Mouse (Mus musculus): ENCODE data around the gene Cnot6l.

The Cnot6l gene

GRCm38 (mm10) chr5:96161263-96161577, 2.8 kb downstream of the Cnot6l start:
- DNase-seq = no peak

- peak; percentile 13 to 31 for DNase-seq
These were observed 3.3 kb downstream of the Cnot6l start for GRCm38 (mm10) chr5:96160467-96161262.

- no peak for DNase-seq
These were observed 21.6 kb downstream of the Cnot6l start for GRCm38 (mm10) chr5:96142351-96142750.

- no peak for DNase-seq
These were observed 33.3 kb downstream of the Cnot6l start for GRCm38 (mm10) chr5:96130683-96131082.

- no peak for DNase-seq
These were observed 37.1 kb downstream of the Cnot6l start for GRCm38 (mm10) chr5:96126856-96127255.

GRCm38 (mm10) chr5:96114943-96115342, 49.0 kb downstream of the Cnot6l start:
- DNase-seq = no peak

GRCm38 (mm10) chr5:96104644-96105043, 59.3 kb downstream of the Cnot6l start:
- no peak for DNase-seq

- no peak for DNase-seq
These were observed 72.5 kb downstream of the Cnot6l start for GRCm38 (mm10) chr5:96091468-96091867.

GRCm38 (mm10) chr5:96085324-96085723, 78.6 kb downstream of the Cnot6l start:
- no peak for DNase-seq

- no peak for DNase-seq
These were observed 84.9 kb downstream of the Cnot6l start for GRCm38 (mm10) chr5:96079026-96079425.

GRCm38 (mm10) chr5:96065591-96065990, 98.4 kb downstream of the Cnot6l start:
- no peak for DNase-seq

GRCm38 (mm10) chr5:96042492-96042891, 121.5 kb downstream of the Cnot6l start:
- DNase-seq = no peak

- DNase-seq = no peak
These were observed 122.4 kb downstream of the Cnot6l start for GRCm38 (mm10) chr5:96041507-96042104.

GRCm38 (mm10) chr5:96039188-96039840, 124.7 kb downstream of the Cnot6l start:
- DNase-seq = no peak

- no peak for DNase-seq
These were observed 126.3 kb downstream of the Cnot6l start for GRCm38 (mm10) chr5:96037684-96038121.

GRCm38 (mm10) chr5:96036125-96036672, 127.8 kb downstream of the Cnot6l start:
- no peak for DNase-seq

- no peak for DNase-seq
These were observed 129.9 kb downstream of the Cnot6l start for GRCm38 (mm10) chr5:96034101-96034500.

- DNase-seq = no peak
These were observed 134.2 kb downstream of the Cnot6l start for GRCm38 (mm10) chr5:96029821-96030220.

Data from thymus, postnatal 36 days (tissue).